Mouse (Mus musculus) olfactory bulb, adult 2 months (tissue): ENCODE data around the gene Prr23a2.

Experiments used
- CTCF ChIP-seq: fragments of 200-500 bp; IDR thresholded peaks from 2 replicates; pipeline ENCODE4 v1.5.1; 2012; ENCODE audit warnings: low read depth, mild to moderate bottlenecking, low read length, moderate library complexity; ENCODE audit not compliant: insufficient read depth
- POLR2A ChIP-seq: fragments of 200-500 bp; IDR thresholded peaks from 2 replicates; pipeline ENCODE4 v1.6.1; 2012; ENCODE audit warnings: mild to moderate bottlenecking, low read depth, low read length, moderate library complexity; ENCODE audit not compliant: insufficient read depth

DNA sequence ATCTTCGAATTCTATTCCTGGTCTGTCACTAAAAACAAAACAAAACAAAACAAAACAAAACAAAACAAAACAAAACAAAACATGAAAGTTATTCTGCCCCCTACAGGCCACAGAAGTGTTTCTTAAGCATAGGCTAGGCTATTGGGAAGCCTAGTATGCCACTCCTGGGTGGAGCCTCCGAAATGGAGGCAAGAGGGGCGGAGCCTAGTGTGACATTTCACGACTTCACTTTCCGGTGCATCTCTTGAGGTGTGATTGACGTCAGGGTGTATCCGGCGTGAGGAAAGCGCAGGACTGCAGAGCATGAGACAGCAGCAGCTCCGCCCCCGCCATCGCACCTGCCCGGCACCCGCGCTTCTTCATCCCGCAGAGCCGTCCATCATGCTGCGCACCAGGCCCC is at the start of gene Prr23a2:
- TF ChIP-seq CTCF: no peak
- TF ChIP-seq POLR2A: no peak
